ENCODE assay signal across 13 mouse cellular contexts in the genomic region with DNA sequence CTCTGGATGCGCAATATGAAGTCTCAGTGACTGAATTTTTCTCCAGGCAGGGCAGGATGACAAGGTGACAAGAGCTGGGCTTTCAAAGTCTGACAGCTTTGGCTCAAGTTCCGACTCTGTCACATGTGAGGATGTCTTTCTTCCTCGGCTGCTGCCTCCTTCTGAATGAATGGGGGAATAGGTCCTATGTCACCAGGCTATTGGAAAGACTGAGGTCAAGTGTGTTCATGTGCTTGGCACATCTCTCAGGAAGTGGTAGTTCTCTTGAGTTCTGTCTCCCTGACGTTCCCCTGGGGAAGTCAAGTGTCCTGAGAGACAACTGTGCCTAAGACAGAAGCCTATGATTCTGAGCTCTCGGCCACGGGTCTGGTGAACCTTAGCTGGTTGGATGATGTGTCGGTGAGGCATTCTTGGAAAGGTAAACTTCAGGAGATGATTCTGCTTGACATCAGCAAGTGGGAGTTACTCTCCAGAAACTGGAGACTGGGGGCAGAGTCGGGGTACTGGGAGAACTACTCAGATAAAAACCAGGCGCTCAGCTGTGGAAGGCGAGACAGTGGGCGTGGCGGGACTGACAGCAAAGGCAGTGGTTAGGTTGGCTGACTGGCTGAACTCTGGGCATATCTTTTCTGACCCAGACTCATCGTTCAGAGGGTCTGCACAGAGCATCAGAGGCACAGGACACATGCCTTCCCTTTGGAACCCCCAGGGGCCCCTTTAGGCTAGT.
DNase-seq lines count a peak whose midpoint lies in the region; ATAC-seq lines count a peak whose summit lies in the region.
"Had no signal": no experiment of that assay in that cellular context is flagged by ENCODE, and none has a peak within 500 bp of the region (broad histone marks: within the 10 kb centered on the region; RNA-seq: fewer than 3 reads in every experiment).

No protein-coding gene starts in this region.

- no peaks in the 10 kb centered on the region for H3K9me3 ChIP-seq in kidney, embryonic 16.5 days (ENCODE audit: low read length)
- H3K9me3 ChIP-seq in midbrain, embryonic 16.5 days (replicated peaks; ENCODE audit: control insufficient read depth, low read length, poor library complexity, severe bottlenecking), result no peaks in the 10 kb centered on the region
- no peaks in the 10 kb centered on the region for H3K9me3 ChIP-seq in midbrain, embryonic 10.5 days (replicated peaks)

- no peak overlapping the region for H3K4me3 ChIP-seq in kidney, embryonic 16.5 days (ENCODE audit: low read length)
- H3K4me3 ChIP-seq in midbrain, embryonic 16.5 days (ENCODE audit: low read depth, low read length), result no peak overlapping the region
- no peak overlapping the region for H3K4me3 ChIP-seq in midbrain, embryonic 10.5 days
- H3K4me3 ChIP-seq: erythroblast, embryonic 14.5 days had no signal

- DNase-seq in heart, adult 11 months, result peak; percentile 94
- no peak for DNase-seq in heart, postnatal 36 days
- DNase-seq in kidney, adult 18-20 months, result no peak
- DNase-seq in midbrain, embryonic 10.5 days (ENCODE audit: low spot score), result no peak
- DNase-seq in urinary bladder, adult 2 months (ENCODE audit: low spot score), result no peak
- DNase-seq in frontal cortex, postnatal 25 days (ENCODE audit: low spot score in 2 of 2), result no peak
- DNase-seq: B cell, adult 2 months; kidney, postnatal 10 days; thymus, adult 18-20 months had no signal

- peak; percentile 54; the same call in 1 of the 2 replicates for ATAC-seq in kidney, embryonic 16.5 days (ENCODE audit: low FRiP score, low TSS enrichment)
- ATAC-seq in midbrain, embryonic 16.5 days, result peak; percentile 5; the same call in 1 of the 2 replicates

- no peaks in the 10 kb centered on the region for H3K36me3 ChIP-seq in kidney, embryonic 16.5 days (ENCODE audit: insufficient read depth, low read length)
- H3K36me3 ChIP-seq in midbrain, embryonic 16.5 days (ENCODE audit: control insufficient read depth, insufficient read depth, low read length), result no peaks in the 10 kb centered on the region
- no peaks in the 10 kb centered on the region for H3K36me3 ChIP-seq in midbrain, embryonic 10.5 days
- H3K36me3 ChIP-seq: G1E had no signal

- H3K4me1 ChIP-seq in kidney, embryonic 16.5 days (ENCODE audit: insufficient read depth, low read length), result peaks cover 20% of the 10 kb centered on the region
- peaks cover 6% of the 10 kb centered on the region for H3K4me1 ChIP-seq in midbrain, embryonic 16.5 days (ENCODE audit: control insufficient read depth, insufficient read depth, low read length)
- H3K4me1 ChIP-seq in midbrain, embryonic 10.5 days, result peaks cover 13% of the 10 kb centered on the region

- H3K4me2 ChIP-seq in kidney, embryonic 16.5 days (replicated peaks; ENCODE audit: low read depth, low read length), result no peak overlapping the region
- no peak overlapping the region for H3K4me2 ChIP-seq in midbrain, embryonic 16.5 days (ENCODE audit: low read length)

- H3K27me3 ChIP-seq in kidney, embryonic 16.5 days (ENCODE audit: insufficient read depth, low read length), result no peaks in the 10 kb centered on the region
- H3K27me3 ChIP-seq in midbrain, embryonic 16.5 days (ENCODE audit: control insufficient read depth, insufficient read depth, low read depth, low read length), result no peaks in the 10 kb centered on the region
- H3K27me3 ChIP-seq in midbrain, embryonic 10.5 days (ENCODE audit: low read depth, poor library complexity, severe bottlenecking), result no peaks in the 10 kb centered on the region

- intact Hi-C loops in heart, postnatal 36 days (cut with DNase I), result no loop called here

- H3K9ac ChIP-seq in kidney, embryonic 16.5 days (replicated peaks; ENCODE audit: low read length), result no peak overlapping the region
- H3K9ac ChIP-seq in midbrain, embryonic 16.5 days (ENCODE audit: low read depth, low read length), result peak overlapping the region; percentile 28; the same call in 1 of the 2 replicates

- H3K27ac ChIP-seq in kidney, embryonic 16.5 days (ENCODE audit: low read length), result no peak overlapping the region
- peak overlapping the region; percentile 56 for H3K27ac ChIP-seq in midbrain, embryonic 16.5 days (ENCODE audit: low read length)
- no peak overlapping the region for H3K27ac ChIP-seq in midbrain, embryonic 10.5 days (replicated peaks)

- 52% methylated on average over 13 of the region's 13 CpGs for WGBS in kidney, embryonic 16.5 days
- WGBS in midbrain, embryonic 16.5 days, result 78% methylated on average over 13 of the region's 13 CpGs
- WGBS in midbrain, embryonic 10.5 days, result 83% methylated on average over 13 of the region's 13 CpGs
